Mouse (Mus musculus) heart, embryonic 11.5 days (tissue): ENCODE data around the gene Srd5a3. TPM values are rescaled to one million over a fixed set of nuclear protein-coding genes. Genes with fewer than 3 reads are reported as not detected.

Experiments
- ATAC-seq: fragments of 200-750 bp; cut with Nextera tagmentation; replicated peaks from 2 replicates; pipeline ENCODE4 v1.8.0; 2017; ENCODE audit warnings: moderate library complexity; ENCODE audit not compliant: insufficient number of reproducible peaks, low FRiP score, low TSS enrichment
- H3K27ac ChIP-seq: fragments of 300-500 bp; sonication (generic); 2 replicates; pipeline ENCODE4 v1.5.1; 2014; ENCODE audit warnings: mild to moderate bottlenecking, low read depth, low read length
- H3K27me3 ChIP-seq: fragments of 300-500 bp; sonication (generic); 2 replicates; pipeline ENCODE4 v1.6.1; 2014; ENCODE audit warnings: mild to moderate bottlenecking, low read length, mixed read lengths; ENCODE audit not compliant: control insufficient read depth, insufficient read depth
- H3K36me3 ChIP-seq: fragments of 300-500 bp; sonication (generic); 2 replicates; pipeline ENCODE4 v1.6.1; 2014; ENCODE audit warnings: mild to moderate bottlenecking, low read length, moderate library complexity, mixed read lengths; ENCODE audit not compliant: control insufficient read depth, insufficient read depth
- H3K4me1 ChIP-seq: fragments of 300-500 bp; sonication (generic); 2 replicates; pipeline ENCODE4 v1.6.1; 2014; ENCODE audit warnings: low read length; ENCODE audit not compliant: control insufficient read depth, insufficient read depth
- H3K4me2 ChIP-seq: fragments of 300-500 bp; sonication (generic); 2 replicates; pipeline ENCODE4 v1.6.1; 2014; ENCODE audit warnings: mild to moderate bottlenecking, moderate library complexity
- H3K4me3 ChIP-seq: fragments of 300-500 bp; sonication (generic); 2 replicates; pipeline ENCODE4 v1.5.1; 2014; ENCODE audit warnings: low read depth, low read length
- H3K9ac ChIP-seq: fragments of 300-500 bp; sonication (generic); 2 replicates; pipeline ENCODE4 v1.6.1; 2014; ENCODE audit warnings: mild to moderate bottlenecking, low read depth, low read length, moderate library complexity
- H3K9me3 ChIP-seq: fragments of 300-500 bp; sonication (generic); replicated peaks from 2 replicates; pipeline ENCODE4 v1.6.1; 2016; ENCODE audit warnings: low read length; ENCODE audit not compliant: control insufficient read depth
- WGBS: fragments of 180-500 bp; shearing (Covaris S2); extraction: QIAGEN DNeasy Blood & Tissue Kit; methylation state at CpG from one replicate; pipeline ENCODE4 v1.1.7; 2014; ENCODE audit not compliant: insufficient replicate concordance; 5-methylcytosine and 5-hydroxymethylcytosine counted together
- polyA plus RNA-seq: library from polyadenylated mRNA; unstranded; fragments of >200 nt; fragmentation: Nextera tagmentation; extraction: Ambion mirVana; gene quantifications from 2 replicates; pipeline ENCODE4 v1.2.1, GENCODE M21; 2014

Gene Srd5a3
- polyA plus RNA-seq, 1 experiment from 2014 or later, result 21.2 TPM

GRCm38 (mm10) chr5:76120634-76121033 is 19.4 kb upstream of the Srd5a3 start:
- Histone ChIP-seq H3K36me3 (no peaks in the 10 kb centered on the region), H3K4me2 (no peak overlapping the region), H3K4me1 (peaks cover 4% of the 10 kb centered on the region; the same call in 1 of the 2 replicates), H3K9me3 (peaks cover 9% of the 10 kb centered on the region; the same call in 1 of the 2 replicates), H3K9ac (no peak overlapping the region), H3K4me3 (no peak overlapping the region), H3K27me3 (no peaks in the 10 kb centered on the region), H3K27ac (no peak overlapping the region)
- WGBS, result 76% methylated on average over 5 of the region's 5 CpGs
- no peak for ATAC-seq

- H3K9me3 ChIP-seq, result peaks cover 9% of the 10 kb centered on the region; the same call in 1 of the 2 replicates
- ATAC-seq, result no peak
- H3K9ac ChIP-seq, result no peak overlapping the region
- H3K4me3 ChIP-seq, result no peak overlapping the region
- H3K27me3 ChIP-seq, result no peaks in the 10 kb centered on the region
- no peak overlapping the region for H3K27ac ChIP-seq
- WGBS, result 81% methylated on average over 5 of the region's 5 CpGs
- H3K4me1 ChIP-seq, result no peaks in the 10 kb centered on the region
- H3K4me2 ChIP-seq, result no peak overlapping the region
- H3K36me3 ChIP-seq, result no peaks in the 10 kb centered on the region
These were observed 12.3 kb upstream of the Srd5a3 start for GRCm38 (mm10) chr5:76127584-76128316.

- H3K9me3 ChIP-seq, result no peaks in the 10 kb centered on the region
- no peak overlapping the region for H3K4me3 ChIP-seq
- no peak overlapping the region for H3K27ac ChIP-seq
- H3K36me3 ChIP-seq, result no peaks in the 10 kb centered on the region
- H3K4me1 ChIP-seq, result no peaks in the 10 kb centered on the region
- 44% methylated on average over 2 of the region's 2 CpGs for WGBS
- no peak overlapping the region for H3K9ac ChIP-seq
- no peak overlapping the region for H3K4me2 ChIP-seq
- no peak for ATAC-seq
- no peaks in the 10 kb centered on the region for H3K27me3 ChIP-seq
These were observed 9.8 kb upstream of the Srd5a3 start for GRCm38 (mm10) chr5:76130292-76130691.

GRCm38 (mm10) chr5:76131990-76132389 is 8.1 kb upstream of the Srd5a3 start:
- no peaks in the 10 kb centered on the region for H3K4me1 ChIP-seq
- H3K4me3 ChIP-seq, result no peak overlapping the region
- no peaks in the 10 kb centered on the region for H3K36me3 ChIP-seq
- no peaks in the 10 kb centered on the region for H3K27me3 ChIP-seq
- 67% methylated on average over 4 of the region's 4 CpGs for WGBS
- no peaks in the 10 kb centered on the region for H3K9me3 ChIP-seq
- H3K27ac ChIP-seq, result no peak overlapping the region
- ATAC-seq, result no peak
- no peak overlapping the region for H3K4me2 ChIP-seq
- H3K9ac ChIP-seq, result no peak overlapping the region

- no peaks in the 10 kb centered on the region for H3K36me3 ChIP-seq
- H3K9me3 ChIP-seq, result no peaks in the 10 kb centered on the region
- no peak overlapping the region for H3K9ac ChIP-seq
- H3K27me3 ChIP-seq, result no peaks in the 10 kb centered on the region
- ATAC-seq, result no peak
- 79% methylated on average over 1 of the region's 1 CpGs for WGBS
- no peak overlapping the region for H3K4me3 ChIP-seq
- peaks cover 17% of the 10 kb centered on the region for H3K4me1 ChIP-seq
- no peak overlapping the region for H3K4me2 ChIP-seq
- no peak overlapping the region for H3K27ac ChIP-seq
These were observed 4.4 kb upstream of the Srd5a3 start for GRCm38 (mm10) chr5:76135644-76136043.

GRCm38 (mm10) chr5:76136271-76136670 is 3.8 kb upstream of the Srd5a3 start:
- WGBS, result 88% methylated on average over 3 of the region's 3 CpGs
- no peak overlapping the region for H3K4me3 ChIP-seq
- no peak overlapping the region for H3K9ac ChIP-seq
- no peak overlapping the region for H3K27ac ChIP-seq
- H3K4me1 ChIP-seq, result peaks cover 20% of the 10 kb centered on the region
- H3K4me2 ChIP-seq, result no peak overlapping the region
- ATAC-seq, result no peak
- no peaks in the 10 kb centered on the region for H3K36me3 ChIP-seq
- H3K27me3 ChIP-seq, result no peaks in the 10 kb centered on the region
- H3K9me3 ChIP-seq, result no peaks in the 10 kb centered on the region

GRCm38 (mm10) chr5:76137586-76137985 is 2.5 kb upstream of the Srd5a3 start:
- H3K4me3 ChIP-seq, result no peak overlapping the region
- no peak for ATAC-seq
- H3K27me3 ChIP-seq, result no peaks in the 10 kb centered on the region
- no peak overlapping the region for H3K9ac ChIP-seq
- H3K4me2 ChIP-seq, result no peak overlapping the region
- H3K9me3 ChIP-seq, result no peaks in the 10 kb centered on the region
- peaks cover 22% of the 10 kb centered on the region for H3K4me1 ChIP-seq
- 96% methylated on average over 1 of the region's 1 CpGs for WGBS
- H3K36me3 ChIP-seq, result no peaks in the 10 kb centered on the region
- H3K27ac ChIP-seq, result no peak overlapping the region

- Histone ChIP-seq H3K4me2 (no peak overlapping the region), H3K36me3 (no peaks in the 10 kb centered on the region), H3K9ac (no peak overlapping the region), H3K4me1 (peaks cover 22% of the 10 kb centered on the region), H3K27ac (no peak overlapping the region), H3K4me3 (no peak overlapping the region), H3K27me3 (no peaks in the 10 kb centered on the region), H3K9me3 (no peaks in the 10 kb centered on the region)
- ATAC-seq, result no peak
- 51% methylated on average over 1 of the region's 1 CpGs for WGBS
These were observed 2.0 kb upstream of the Srd5a3 start for GRCm38 (mm10) chr5:76138071-76138470.

- 46% methylated on average over 10 of the region's 10 CpGs for WGBS
- Histone ChIP-seq H3K27ac (no peak overlapping the region), H3K4me1 (peaks cover 22% of the 10 kb centered on the region), H3K9ac (no peak overlapping the region), H3K27me3 (no peaks in the 10 kb centered on the region), H3K9me3 (no peaks in the 10 kb centered on the region), H3K4me3 (no peak overlapping the region), H3K4me2 (no peak overlapping the region), H3K36me3 (no peaks in the 10 kb centered on the region)
- ATAC-seq, result no peak
These were observed 1.6 kb upstream of the Srd5a3 start for GRCm38 (mm10) chr5:76138512-76138911.
